Mouse (Mus musculus) embryonic facial prominence, embryonic 10.5 days (tissue): ENCODE measurements around the gene Sde2. TPM values are rescaled to one million over a fixed set of nuclear protein-coding genes. Genes with fewer than 3 reads are reported as not detected.

Source experiments
- polyA plus RNA-seq: library from polyadenylated mRNA; unstranded; fragments of >200 nt; fragmentation: Nextera tagmentation; extraction: Ambion mirVana; gene quantifications from 2 replicates; pipeline ENCODE4 v1.2.1, GENCODE M21; 2016

Sde2 gene
- polyA plus RNA-seq, 1 experiment from 2014 or later = 46.8 TPM

Other genes with a start within 250 kb of the Sde2 start
- gene Lin9, start 210.0 kb upstream of the Sde2 start, polyA plus RNA-seq = 23.5 and 25.4 TPM in 2 replicates
- gene Mixl1, start 154.1 kb upstream of the Sde2 start, polyA plus RNA-seq = 0.33 and 0.77 TPM in 2 replicates
- 16.6 and 18.5 TPM in 2 replicates for gene Acbd3, start 125.1 kb upstream of the Sde2 start, polyA plus RNA-seq
- gene H3f3a, start 37.2 kb upstream of the Sde2 start, polyA plus RNA-seq = 2,636 and 2,772 TPM in 2 replicates
- gene Lefty2, start 42.0 kb downstream of the Sde2 start, polyA plus RNA-seq = not detected in 2 replicates
- gene Pycr2, start 53.2 kb downstream of the Sde2 start, polyA plus RNA-seq = 141 and 149 TPM in 2 replicates
- 0.11 and 0.39 TPM in 2 replicates for gene Lefty1, start 83.9 kb downstream of the Sde2 start, polyA plus RNA-seq
- gene Tmem63a, start 91.2 kb downstream of the Sde2 start, polyA plus RNA-seq = 2.4 and 4.3 TPM in 2 replicates
- gene Ephx1, start 169.8 kb downstream of the Sde2 start, polyA plus RNA-seq = 0.41 and 0.46 TPM in 2 replicates
- not detected in 2 replicates for gene 9130409I23Rik, start 200.1 kb downstream of the Sde2 start, polyA plus RNA-seq